Mouse (Mus musculus) erythroid progenitor cell, adult 5-6 weeks (primary cell): Measurements from ENCODE around the gene Porcn. TPM values are rescaled to one million over a fixed set of nuclear protein-coding genes. Genes with fewer than 3 reads are reported as not detected.
A peak's percentile ranks its signal among the peaks of the same experiment; 100 is the strongest.

Experiments used
- ATAC-seq: replicated peaks from 2 replicates; pipeline ENCODE4 v1.8.0; 2016; ENCODE audit warnings: moderate number of reproducible peaks, mild to moderate bottlenecking, moderate TSS enrichment, inconsistent platforms; ENCODE audit not compliant: poor library complexity, low FRiP score, severe bottlenecking
- total RNA-seq, 2 experiments: library from RNA; stranded (forward) in 1 of 2; stranded (reverse) in 1 of 2; fragments of 150-400 nt in 1 of 2; fragments of 186-747, 209-891 nt in 1 of 2; gene quantifications; 2 replicates each; pipeline versions ENCODE4 v1.2.3 to v1.2.4; 2015 to 2017; ENCODE audit warnings: low replicate concordance in 2 of 2

Porcn gene
- total RNA-seq (2015; ENCODE audit: low replicate concordance) (not detected in 2 replicates), total RNA-seq (2017; ENCODE audit: low replicate concordance) (not detected in 2 replicates)

GRCm38 (mm10) chrX:8206015-8206693, at the start of gene Porcn:
Gene Porcn, minus strand, starts transcription at chrX:8206525.
- ATAC-seq, result peak; percentile 94

GRCm38 (mm10) chrX:8255807-8256206, 49.5 kb upstream of the Porcn start:
- no peak for ATAC-seq

GRCm38 (mm10) chrX:8253711-8254110, 47.4 kb upstream of the Porcn start:
- ATAC-seq, result no peak

- ATAC-seq, result peak; percentile 98
These were observed 46.3 kb upstream of the Porcn start, which contains the start of gene Ftsj1 for GRCm38 (mm10) chrX:8252334-8253285. Gene Ftsj1, minus strand, starts transcription at chrX:8252406.

- peak; percentile 53 for ATAC-seq
These were observed 45.5 kb upstream of the Porcn start for GRCm38 (mm10) chrX:8251789-8252333.

- ATAC-seq, result no peak
These were observed 42.3 kb upstream of the Porcn start for GRCm38 (mm10) chrX:8248542-8249120.

- ATAC-seq, result no peak
These were observed 41.4 kb upstream of the Porcn start for GRCm38 (mm10) chrX:8247680-8248079.

GRCm38 (mm10) chrX:8238804-8239395, 32.6 kb upstream of the Porcn start:
- ATAC-seq, result no peak

- ATAC-seq, result no peak
These were observed 30.4 kb upstream of the Porcn start for GRCm38 (mm10) chrX:8236704-8237103.

GRCm38 (mm10) chrX:8233602-8234001, 27.3 kb upstream of the Porcn start:
- ATAC-seq, result 0 out of 2 replicates have a peak, but pooled peaks have one; percentile 25

- 0 out of 2 replicates have a peak, but pooled peaks have one; percentile 61 for ATAC-seq
These were observed 23.9 kb upstream of the Porcn start for GRCm38 (mm10) chrX:8230272-8230671.

- ATAC-seq, result no peak
These were observed 17.1 kb upstream of the Porcn start for GRCm38 (mm10) chrX:8223473-8223872.

- ATAC-seq, result no peak
These were observed 16.5 kb upstream of the Porcn start for GRCm38 (mm10) chrX:8222678-8223421.

- ATAC-seq, result no peak
These were observed 16.0 kb upstream of the Porcn start for GRCm38 (mm10) chrX:8222296-8222677.

GRCm38 (mm10) chrX:8219651-8220050, 13.3 kb upstream of the Porcn start:
- no peak for ATAC-seq

GRCm38 (mm10) chrX:8218114-8218513, 11.8 kb upstream of the Porcn start:
- no peak for ATAC-seq

GRCm38 (mm10) chrX:8217383-8217782, 11.1 kb upstream of the Porcn start:
- ATAC-seq, result no peak

GRCm38 (mm10) chrX:8211490-8212207, 5.3 kb upstream of the Porcn start:
- ATAC-seq, result no peak
